Mouse (Mus musculus) heart, embryonic 12.5 days (tissue): ENCODE measurements at regions not wholly inside any gene's neighbourhood (a gene's known extent, or its start where the extent isn't known, plus 50 kb on each side); places are given as distances from the start of the nearest gene placed in this dataset.

Experiments used
- ATAC-seq: fragments of 200-750 bp; cut with Nextera tagmentation; 2 replicates; pipeline ENCODE4 v1.8.0; 2017; ENCODE audit warnings: moderate TSS enrichment, moderate library complexity; ENCODE audit not compliant: insufficient number of reproducible peaks, low FRiP score
- H3K27ac ChIP-seq: fragments of 300-500 bp; sonication (generic); 2 replicates; pipeline ENCODE4 v1.5.1; 2016; ENCODE audit warnings: mild to moderate bottlenecking, moderate library complexity; ENCODE audit not compliant: poor library complexity, severe bottlenecking
- H3K27me3 ChIP-seq: fragments of 300-500 bp; sonication (generic); replicated peaks from 2 replicates; pipeline ENCODE4 v1.6.1; 2016; ENCODE audit warnings: mild to moderate bottlenecking, moderate library complexity
- H3K36me3 ChIP-seq: fragments of 300-500 bp; sonication (generic); 2 replicates; pipeline ENCODE4 v1.6.1; 2016; ENCODE audit warnings: mild to moderate bottlenecking, moderate library complexity
- H3K4me1 ChIP-seq: fragments of 300-500 bp; sonication (generic); replicated peaks from 2 replicates; pipeline ENCODE4 v1.6.1; 2016; ENCODE audit warnings: mild to moderate bottlenecking
- H3K4me2 ChIP-seq: fragments of 300-500 bp; sonication (generic); 2 replicates; pipeline ENCODE4 v1.6.1; 2016; ENCODE audit warnings: mild to moderate bottlenecking, moderate library complexity
- H3K4me3 ChIP-seq: fragments of 300-500 bp; sonication (generic); 2 replicates; pipeline ENCODE4 v1.5.1; 2016; ENCODE audit warnings: mild to moderate bottlenecking
- H3K9ac ChIP-seq: fragments of 300-500 bp; sonication (generic); 2 replicates; pipeline ENCODE4 v1.6.1; 2016; ENCODE audit warnings: mild to moderate bottlenecking, moderate library complexity
- H3K9me3 ChIP-seq: fragments of 300-500 bp; sonication (generic); replicated peaks from 2 replicates; pipeline ENCODE4 v1.6.1; 2016; ENCODE audit warnings: mild to moderate bottlenecking, moderate library complexity
- WGBS: fragments of 180-500 bp; shearing (Covaris S2); methylation state at CpG from one replicate; pipeline ENCODE4 v1.1.7; 2016; 5-methylcytosine and 5-hydroxymethylcytosine counted together

GRCm38 (mm10) chr4:153542631-153543031, 60.0 kb upstream of the Ajap1 start:
- 78% methylated on average over 13 of the region's 13 CpGs for WGBS
- ATAC-seq: no peak
- H3K27me3 ChIP-seq: peaks cover 3% of the 10 kb centered on the region; the same call in 1 of the 2 replicates
- H3K4me2 ChIP-seq: no peak overlapping the region
- H3K36me3 ChIP-seq: no peaks in the 10 kb centered on the region
- no peak overlapping the region for H3K9ac ChIP-seq
- no peak overlapping the region for H3K4me3 ChIP-seq
- no peaks in the 10 kb centered on the region for H3K9me3 ChIP-seq
- no peaks in the 10 kb centered on the region for H3K4me1 ChIP-seq
- no peak overlapping the region for H3K27ac ChIP-seq

DNA sequence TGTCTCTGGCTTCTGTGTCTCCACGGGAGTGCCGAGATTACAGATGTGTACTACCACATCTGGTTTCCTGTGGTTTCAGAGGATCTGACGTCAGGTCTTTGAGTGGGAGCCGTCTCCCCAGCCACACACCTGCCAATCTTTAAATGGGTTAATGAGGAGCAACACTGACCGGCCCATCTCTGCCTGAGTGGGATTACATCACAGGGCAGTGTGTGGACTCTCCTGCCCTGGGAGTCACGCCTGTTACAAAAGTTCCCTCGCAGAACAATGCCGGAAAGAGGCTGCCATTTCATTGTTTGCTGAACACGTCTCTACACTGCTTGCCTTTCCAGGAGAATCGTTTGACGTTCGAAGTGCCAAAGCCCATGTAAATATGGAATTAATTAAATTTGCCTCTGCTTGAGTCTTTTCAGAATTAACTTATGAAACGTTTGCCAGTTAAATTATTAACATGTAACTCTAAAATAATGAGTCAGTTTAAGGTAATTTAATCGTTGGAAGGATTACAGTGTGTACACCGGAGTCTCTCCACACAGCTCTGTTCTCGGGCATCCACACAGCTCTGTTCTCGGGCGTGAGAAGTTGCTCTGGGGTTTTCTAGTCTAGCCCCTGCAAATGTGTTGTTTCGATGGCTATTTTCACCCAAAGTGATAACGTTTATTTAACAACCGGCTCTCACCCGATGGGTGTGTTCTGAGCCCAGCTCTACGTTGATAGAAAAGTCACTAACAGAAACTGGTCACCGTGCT, 61.5 kb upstream of the Ajap1 start:
- Histone ChIP-seq H3K4me3 (no peak overlapping the region), H3K27ac (no peak overlapping the region), H3K36me3 (no peaks in the 10 kb centered on the region), H3K4me2 (no peak overlapping the region), H3K9me3 (no peaks in the 10 kb centered on the region), H3K4me1 (no peaks in the 10 kb centered on the region), H3K27me3 (peaks cover 3% of the 10 kb centered on the region; the same call in 1 of the 2 replicates), H3K9ac (no peak overlapping the region)
- 59% methylated on average over 24 of the region's 24 CpGs for WGBS
- no peak for ATAC-seq

DNA sequence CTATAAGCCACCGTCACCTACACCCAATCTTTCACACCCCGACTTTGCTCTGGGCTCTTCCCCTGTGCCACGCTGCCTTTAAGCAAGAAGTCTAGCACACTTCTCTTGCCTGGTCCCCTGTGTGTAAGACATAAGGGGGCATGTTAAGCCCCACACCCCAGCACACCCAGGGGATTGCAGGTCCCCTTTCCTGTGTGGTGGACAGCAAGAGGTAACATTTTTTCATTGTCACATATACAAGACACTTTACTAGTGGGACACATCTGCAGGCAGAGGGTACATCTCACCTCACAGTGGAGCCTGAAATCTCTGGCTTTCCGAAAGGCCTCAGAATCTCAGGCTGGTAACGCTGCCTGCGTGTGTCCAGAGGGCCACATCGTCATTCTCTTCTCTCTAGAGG, 64.1 kb upstream of the Ajap1 start:
- H3K27ac ChIP-seq: no peak overlapping the region
- H3K9ac ChIP-seq: no peak overlapping the region
- H3K4me2 ChIP-seq: no peak overlapping the region
- H3K36me3 ChIP-seq: no peaks in the 10 kb centered on the region
- peaks cover 6% of the 10 kb centered on the region; the same call in 1 of the 2 replicates for H3K9me3 ChIP-seq
- no peak overlapping the region for H3K4me3 ChIP-seq
- no peak for ATAC-seq
- H3K27me3 ChIP-seq: peaks cover 3% of the 10 kb centered on the region; the same call in 1 of the 2 replicates
- 87% methylated on average over 7 of the region's 7 CpGs for WGBS
- H3K4me1 ChIP-seq: no peaks in the 10 kb centered on the region

DNA sequence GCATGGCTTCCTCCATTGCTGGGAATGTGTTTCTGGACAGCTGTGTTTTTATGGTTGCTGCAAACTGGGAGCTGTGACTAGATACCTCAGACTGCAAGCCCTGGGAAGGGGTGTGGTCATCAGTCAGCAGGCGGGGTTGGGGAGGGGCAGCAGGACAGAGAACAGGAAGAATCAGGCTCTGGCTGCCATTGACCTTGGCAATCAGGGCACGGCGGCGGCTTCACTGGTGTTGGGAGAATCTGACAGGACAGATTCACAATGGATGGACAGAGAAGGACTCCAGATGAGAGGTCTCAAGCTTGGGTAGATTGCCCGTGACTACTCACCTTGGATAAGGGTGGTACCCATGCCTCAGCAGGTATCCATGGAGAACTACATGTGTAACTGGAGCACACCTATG, 64.5 kb upstream of the Ajap1 start:
- Histone ChIP-seq H3K4me3 (no peak overlapping the region), H3K27me3 (peaks cover 3% of the 10 kb centered on the region; the same call in 1 of the 2 replicates), H3K9ac (no peak overlapping the region), H3K27ac (no peak overlapping the region), H3K4me2 (no peak overlapping the region), H3K9me3 (peaks cover 6% of the 10 kb centered on the region; the same call in 1 of the 2 replicates), H3K4me1 (no peaks in the 10 kb centered on the region), H3K36me3 (no peaks in the 10 kb centered on the region)
- no peak for ATAC-seq
- WGBS: 84% methylated on average over 5 of the region's 5 CpGs

GRCm38 (mm10) chr4:153547871-153548270, 65.3 kb upstream of the Ajap1 start:
- Histone ChIP-seq H3K4me1 (no peaks in the 10 kb centered on the region), H3K4me3 (no peak overlapping the region), H3K4me2 (no peak overlapping the region), H3K27ac (no peak overlapping the region), H3K9me3 (peaks cover 6% of the 10 kb centered on the region; the same call in 1 of the 2 replicates), H3K36me3 (no peaks in the 10 kb centered on the region), H3K27me3 (peaks cover 3% of the 10 kb centered on the region; the same call in 1 of the 2 replicates), H3K9ac (no peak overlapping the region)
- WGBS: 84% methylated on average over 13 of the region's 13 CpGs
- ATAC-seq: no peak

- ATAC-seq: no peak
- H3K36me3 ChIP-seq: no peaks in the 10 kb centered on the region
- 88% methylated on average over 7 of the region's 7 CpGs for WGBS
- no peak overlapping the region for H3K9ac ChIP-seq
- H3K4me1 ChIP-seq: no peaks in the 10 kb centered on the region
- H3K4me3 ChIP-seq: no peak overlapping the region
- no peak overlapping the region for H3K27ac ChIP-seq
- peaks cover 6% of the 10 kb centered on the region; the same call in 1 of the 2 replicates for H3K9me3 ChIP-seq
- no peak overlapping the region for H3K4me2 ChIP-seq
- peaks cover 23% of the 10 kb centered on the region for H3K27me3 ChIP-seq
Observed at GRCm38 (mm10) chr4:153551291-153551690, 68.7 kb upstream of the Ajap1 start.

DNA sequence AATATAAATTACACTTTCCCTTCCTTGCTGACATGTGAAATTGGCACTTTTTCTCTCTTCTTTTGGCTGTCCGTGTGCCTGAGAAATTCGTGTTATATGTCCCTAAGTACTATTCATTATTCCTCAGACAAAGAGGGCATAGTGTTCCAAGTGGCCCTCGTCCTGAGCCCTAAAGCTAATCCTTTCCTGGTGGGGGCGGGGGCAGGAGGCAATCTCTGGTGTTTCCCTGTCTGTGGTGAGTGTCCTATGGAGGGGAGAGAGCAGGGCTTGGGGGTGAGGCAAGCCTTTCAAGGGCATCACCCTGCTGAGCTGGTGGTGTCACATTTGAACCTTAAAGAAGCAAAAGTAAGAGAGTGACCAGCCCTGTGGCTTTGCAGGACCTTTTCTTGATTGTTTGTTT, 69.9 kb upstream of the Ajap1 start:
- Histone ChIP-seq H3K9me3 (peaks cover 6% of the 10 kb centered on the region; the same call in 1 of the 2 replicates), H3K36me3 (no peaks in the 10 kb centered on the region), H3K4me3 (no peak overlapping the region), H3K27ac (no peak overlapping the region), H3K9ac (no peak overlapping the region), H3K4me1 (no peaks in the 10 kb centered on the region), H3K4me2 (no peak overlapping the region), H3K27me3 (peaks cover 23% of the 10 kb centered on the region)
- 48% methylated on average over 4 of the region's 4 CpGs for WGBS
- ATAC-seq: no peak

DNA sequence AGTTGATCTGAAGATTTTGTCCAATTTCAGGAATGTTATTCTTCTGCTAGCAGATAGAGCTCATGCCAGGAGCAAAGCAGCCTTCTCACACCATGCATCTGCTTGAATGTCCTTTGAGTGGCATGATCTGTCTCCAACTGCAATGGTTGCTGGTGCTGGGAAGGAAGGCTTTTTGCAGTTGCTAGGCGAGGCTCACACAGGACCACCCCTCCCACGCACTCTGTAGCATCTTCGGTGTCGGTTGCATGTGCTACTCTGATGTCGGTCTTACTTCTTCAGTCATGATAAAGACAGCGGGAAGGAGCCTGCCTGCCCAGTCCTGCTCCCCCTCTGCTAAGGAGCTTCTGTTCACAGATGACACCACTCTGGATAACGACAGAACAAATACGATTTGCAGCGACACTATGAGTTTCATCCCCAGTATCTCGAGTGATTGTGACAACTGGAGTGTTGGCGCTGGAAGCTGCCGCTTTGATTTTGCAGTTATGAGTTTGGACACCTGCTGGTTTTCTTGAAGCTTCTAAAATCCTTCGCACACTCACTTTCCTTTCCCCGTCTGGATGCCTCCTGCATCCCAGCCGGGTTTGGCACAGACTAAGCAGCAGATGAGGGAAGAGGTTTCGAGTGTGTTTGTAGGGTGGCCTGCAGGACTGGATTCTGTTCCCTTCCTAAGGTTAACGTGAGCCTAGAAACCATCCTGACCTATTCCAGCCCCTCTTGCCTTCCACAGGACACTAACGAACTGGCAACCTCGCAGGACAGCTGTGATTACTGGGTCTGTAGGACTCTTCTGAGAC, 75.4 kb upstream of the Ajap1 start:
- ATAC-seq: no peak
- 67% methylated on average over 19 of the region's 19 CpGs for WGBS
- H3K27ac ChIP-seq: no peak overlapping the region

GRCm38 (mm10) chr4:153559568-153559967, 77.0 kb upstream of the Ajap1 start:
- peaks cover 23% of the 10 kb centered on the region for H3K27me3 ChIP-seq
- H3K27ac ChIP-seq: no peak overlapping the region
- H3K4me1 ChIP-seq: peaks cover 7% of the 10 kb centered on the region; the same call in 1 of the 2 replicates
- no peak overlapping the region for H3K4me3 ChIP-seq
- no peak for ATAC-seq
- H3K9ac ChIP-seq: no peak overlapping the region
- 66% methylated on average over 4 of the region's 4 CpGs for WGBS
- H3K36me3 ChIP-seq: no peaks in the 10 kb centered on the region
- H3K9me3 ChIP-seq: no peaks in the 10 kb centered on the region
- 0 out of 2 replicates have a peak overlapping the region, but pooled peaks have one; percentile 9 for H3K4me2 ChIP-seq

More for the DNA sequence above, 75.4 kb upstream of the Ajap1 start:
- H3K36me3 ChIP-seq: no peaks in the 10 kb centered on the region
- H3K4me1 ChIP-seq: peaks cover 7% of the 10 kb centered on the region; the same call in 1 of the 2 replicates
- H3K9ac ChIP-seq: no peak overlapping the region
- peaks cover 31% of the 10 kb centered on the region for H3K27me3 ChIP-seq
- H3K9me3 ChIP-seq: no peaks in the 10 kb centered on the region
- H3K4me2 ChIP-seq: no peak overlapping the region
- H3K4me3 ChIP-seq: no peak overlapping the region

GRCm38 (mm10) chr4:153560193-153560592, 77.6 kb upstream of the Ajap1 start:
- peaks cover 7% of the 10 kb centered on the region; the same call in 1 of the 2 replicates for H3K4me1 ChIP-seq
- H3K27ac ChIP-seq: no peak overlapping the region
- 0 out of 2 replicates have a peak, but pooled peaks cover 22% of the 10 kb centered on the region for H3K27me3 ChIP-seq
- H3K4me2 ChIP-seq: peak overlapping the region; percentile 9; the same call in 1 of the 2 replicates
- no peak overlapping the region for H3K9ac ChIP-seq
- no peaks in the 10 kb centered on the region for H3K36me3 ChIP-seq
- H3K4me3 ChIP-seq: no peak overlapping the region
- ATAC-seq: no peak
- H3K9me3 ChIP-seq: no peaks in the 10 kb centered on the region
- WGBS: 49% methylated on average over 11 of the region's 11 CpGs

DNA sequence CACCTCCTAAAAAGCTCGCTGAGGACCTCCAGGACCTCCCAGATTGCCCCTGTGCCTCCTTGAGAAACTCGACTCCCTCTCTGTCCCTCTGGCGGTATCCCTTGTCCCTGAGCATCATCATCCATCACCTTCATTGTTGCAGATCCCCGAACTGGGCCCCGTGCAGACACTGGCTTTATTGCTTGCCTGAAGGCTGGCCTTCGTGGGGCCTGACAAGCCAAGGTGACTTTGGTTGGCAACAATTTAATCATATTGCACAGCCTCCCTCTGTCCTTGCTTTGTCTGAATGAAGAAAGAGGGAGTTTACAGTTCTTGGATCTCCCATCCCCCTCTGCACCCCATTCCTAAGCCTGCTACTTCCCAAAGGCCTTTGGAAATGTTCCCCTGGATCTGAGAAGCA, 78.3 kb upstream of the Ajap1 start:
- H3K9ac ChIP-seq: no peak overlapping the region
- peaks cover 7% of the 10 kb centered on the region; the same call in 1 of the 2 replicates for H3K4me1 ChIP-seq
- H3K36me3 ChIP-seq: no peaks in the 10 kb centered on the region
- ATAC-seq: no peak
- H3K27me3 ChIP-seq: 0 out of 2 replicates have a peak, but pooled peaks cover 18% of the 10 kb centered on the region
- H3K27ac ChIP-seq: no peak overlapping the region
- 38% methylated on average over 6 of the region's 6 CpGs for WGBS
- H3K9me3 ChIP-seq: no peaks in the 10 kb centered on the region
- no peak overlapping the region for H3K4me2 ChIP-seq
- H3K4me3 ChIP-seq: no peak overlapping the region
